Mouse (Mus musculus) bone marrow macrophage, adult 2 months (primary cell): ENCODE results near the gene Ntmt1.

Experiments
- CTCF ChIP-seq: IDR thresholded peaks from 2 replicates; pipeline ENCODE4 v1.5.1; 2012; ENCODE audit warnings: low read depth, mild to moderate bottlenecking, low read length, moderate library complexity
- POLR2A ChIP-seq: IDR thresholded peaks from 2 replicates; pipeline ENCODE4 v1.6.1; 2012; ENCODE audit warnings: mild to moderate bottlenecking, low read depth, low read length, borderline replicate concordance

DNA sequence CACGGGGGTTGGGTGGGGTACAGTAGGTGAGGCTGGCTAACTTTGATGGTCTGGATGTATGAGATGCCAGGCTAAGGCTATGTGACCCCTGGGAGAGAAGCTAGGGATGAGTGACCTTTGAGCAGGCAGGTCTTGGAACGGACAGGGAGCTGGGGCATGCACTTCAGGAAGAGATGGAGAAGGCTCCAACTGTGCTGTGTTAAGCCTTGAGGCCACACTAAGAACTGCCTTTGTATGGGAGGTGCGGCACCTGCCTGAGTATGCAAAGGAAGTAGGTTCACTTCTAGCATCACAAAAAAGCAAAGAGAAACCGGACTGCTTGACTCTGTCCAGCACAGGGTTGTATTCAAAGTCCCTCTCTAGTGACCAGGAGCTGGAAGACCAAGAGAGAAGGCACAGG is 29.4 kb upstream of the Ntmt1 start:
- TF ChIP-seq POLR2A (no peak), CTCF (no peak)
